Mouse (Mus musculus) bone marrow, adult 2 months (tissue): ENCODE data around the gene Cyp4a10. TPM values are rescaled to one million over a fixed set of nuclear protein-coding genes. Genes with fewer than 3 reads are reported as not detected.

Source experiments
- H3K27ac ChIP-seq: fragments of 200-500 bp; 2 replicates; pipeline ENCODE4 v1.5.1; 2012; ENCODE audit warnings: low read depth, mild to moderate bottlenecking, control low read depth, inconsistent platforms, low read length; ENCODE audit not compliant: control insufficient read depth, poor library complexity, insufficient read depth
- H3K4me1 ChIP-seq: fragments of 200-500 bp; 2 replicates; pipeline ENCODE4 v1.6.1; 2011; ENCODE audit warnings: low read length; ENCODE audit not compliant: control insufficient read depth, insufficient read depth
- H3K4me3 ChIP-seq: fragments of 200-500 bp; replicated peaks from 2 replicates; pipeline ENCODE3; 2011; ENCODE audit warnings: mild to moderate bottlenecking, low read depth, low read length, control low read depth; ENCODE audit not compliant: control insufficient read depth
- CTCF ChIP-seq: fragments of 200-500 bp; IDR thresholded peaks from 2 replicates; pipeline ENCODE4 v1.5.1; 2011; ENCODE audit warnings: low read length, control low read depth; ENCODE audit not compliant: control insufficient read depth, insufficient read depth
- POLR2A ChIP-seq: fragments of 200-500 bp; IDR thresholded peaks from 2 replicates; pipeline ENCODE4 v1.6.1; 2011; ENCODE audit warnings: low read depth, mild to moderate bottlenecking, control low read depth, low read length, borderline replicate concordance; ENCODE audit not compliant: control insufficient read depth
- WGBS: fragments of 180-500 bp; shearing (Covaris S2); methylation state at CpG from one replicate; pipeline ENCODE4 v1.1.7; 2018; 5-methylcytosine and 5-hydroxymethylcytosine counted together
- polyA plus RNA-seq: library from polyadenylated mRNA; stranded (reverse); fragments of >200 nt; gene quantifications from 2 replicates; pipeline ENCODE4 v1.2.4, GENCODE M21; 2011; ENCODE audit warnings: low replicate concordance; ENCODE audit not compliant: missing spikeins, insufficient read depth, insufficient read length

Gene Cyp4a10
- polyA plus RNA-seq, 1 experiment, result 3.1 TPM

DNA sequence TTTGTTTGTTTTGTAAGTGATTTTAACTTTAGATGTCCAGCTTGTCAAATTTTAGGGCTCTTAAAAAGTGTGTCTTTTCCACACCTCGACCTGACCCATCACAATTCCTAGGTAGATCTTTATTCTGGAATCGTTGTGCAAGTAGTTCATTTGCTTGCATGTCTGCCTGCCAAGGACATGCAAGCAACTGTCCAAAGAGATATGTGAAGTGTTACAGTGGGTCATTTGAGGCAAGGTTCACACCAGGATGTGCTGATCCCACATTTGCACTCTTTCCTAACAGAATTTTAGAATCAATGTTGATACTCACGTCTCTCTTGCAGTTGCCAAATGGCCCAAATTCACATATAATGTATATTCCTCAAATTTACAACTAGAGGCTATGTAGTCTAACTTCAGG lies 57.2 kb downstream of the Cyp4a10 start:
- H3K4me3 ChIP-seq, result no peak overlapping the region
- no peak overlapping the region for H3K27ac ChIP-seq
- WGBS, result 65% methylated on average over 3 of the region's 3 CpGs
- no peaks in the 10 kb centered on the region for H3K4me1 ChIP-seq
- TF ChIP-seq POLR2A (no peak), CTCF (no peak)

DNA sequence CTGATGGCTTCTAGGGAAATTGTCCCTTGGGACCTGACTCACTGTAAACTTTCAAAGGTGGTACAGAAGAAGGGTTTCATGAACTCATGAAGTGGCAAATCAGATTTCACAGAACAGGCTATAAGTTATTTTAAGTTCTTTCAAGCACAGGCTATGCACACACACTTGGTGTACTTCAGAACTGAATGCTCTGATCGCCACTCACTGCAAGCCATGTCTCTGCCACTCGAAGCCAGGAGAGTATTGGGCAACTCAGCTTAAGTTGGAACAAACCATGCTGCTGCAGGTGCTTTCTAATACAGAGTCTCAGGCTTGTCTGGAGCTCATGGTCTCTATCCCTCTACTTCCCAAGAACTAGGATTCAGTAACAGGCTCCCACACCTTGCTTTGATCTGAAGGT lies 57.7 kb downstream of the Cyp4a10 start:
- H3K4me3 ChIP-seq, result no peak overlapping the region
- TF ChIP-seq CTCF, result no peak
- TF ChIP-seq POLR2A, result no peak
- H3K4me1 ChIP-seq, result no peaks in the 10 kb centered on the region
- no peak overlapping the region for H3K27ac ChIP-seq
- 75% methylated on average over 2 of the region's 2 CpGs for WGBS

DNA sequence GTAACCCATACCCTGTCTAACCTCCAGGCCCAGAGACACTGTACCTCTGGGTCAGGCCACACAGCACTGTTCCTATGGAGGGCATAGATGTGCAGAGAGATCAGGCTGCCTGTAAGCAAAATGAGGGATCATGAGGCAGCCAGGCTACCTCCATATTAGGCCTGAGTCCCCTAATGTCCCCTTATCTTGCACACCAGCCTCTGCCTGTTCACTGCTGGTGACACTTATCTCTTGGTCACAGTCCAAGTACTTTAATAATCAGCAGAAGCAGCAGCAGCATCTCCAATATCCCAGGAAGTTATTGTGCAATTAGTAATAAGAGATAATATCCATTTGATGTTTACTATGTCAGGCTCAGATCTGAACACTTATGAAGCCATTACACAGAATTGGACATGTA lies 65.0 kb downstream of the Cyp4a10 start:
- no peaks in the 10 kb centered on the region for H3K4me1 ChIP-seq
- no peak overlapping the region for H3K4me3 ChIP-seq
- peak overlapping the region; percentile 55; the same call in 1 of the 2 replicates for H3K27ac ChIP-seq
- TF ChIP-seq POLR2A (no peak), CTCF (no peak)

Other genes with a start within 250 kb of the Cyp4a10 start
- 2.1 TPM in 1 of 2 replicates, not detected in the other for gene Cyp4a12a, start 219.2 kb upstream of the Cyp4a10 start, polyA plus RNA-seq
- gene Cyp4a12b, start 106.6 kb upstream of the Cyp4a10 start, polyA plus RNA-seq, result not detected in 2 replicates
- not detected in 2 replicates for gene Cyp4a30b, start 65.7 kb upstream of the Cyp4a10 start, polyA plus RNA-seq
- 1.2 TPM in 1 of 2 replicates, not detected in the other for gene Cyp4a14, start 22.1 kb upstream of the Cyp4a10 start, polyA plus RNA-seq
- gene Cyp4a31, start 45.4 kb downstream of the Cyp4a10 start, polyA plus RNA-seq, result 1.5 TPM in 1 of 2 replicates, not detected in the other
- not detected in 2 replicates for gene Cyp4a32, start 82.7 kb downstream of the Cyp4a10 start, polyA plus RNA-seq
- 5.6 and 12.0 TPM in 2 replicates for gene Cyp4b1, start 129.5 kb downstream of the Cyp4a10 start, polyA plus RNA-seq
- gene Efcab14, start 219.5 kb downstream of the Cyp4a10 start, polyA plus RNA-seq, result 6.1 and 7.0 TPM in 2 replicates